In the genomic region with DNA sequence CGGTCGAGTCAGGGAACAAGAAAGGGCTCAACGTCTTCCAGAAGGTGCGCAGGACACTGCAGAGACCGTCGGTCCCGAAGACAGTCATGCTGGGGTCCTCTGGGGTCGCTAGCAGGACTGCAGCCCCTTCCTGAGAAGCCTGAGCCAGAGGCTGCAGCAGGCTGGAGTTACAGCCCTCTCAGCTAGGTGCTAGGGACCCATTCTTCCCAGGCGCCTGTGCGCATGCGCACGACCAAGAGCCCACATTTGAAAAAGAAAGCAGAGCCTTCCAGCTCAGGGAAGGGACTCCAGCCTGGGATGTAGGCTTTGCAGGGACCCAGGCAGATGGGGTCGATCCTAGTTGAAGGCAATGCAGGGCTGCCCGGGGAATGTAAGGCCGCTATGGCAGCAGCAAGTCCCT, we compare ENCODE assay signal across 8 mouse cellular contexts.
A peak's percentile ranks its signal among the peaks of the same experiment; 100 is the strongest.
DNase-seq lines count a peak whose midpoint lies in the region; ATAC-seq and TF ChIP-seq lines count a peak whose summit lies in the region.
"Not testable (repeated sequence)": the region's sequence is repeated elsewhere in the genome, so short reads cannot be mapped to it uniquely, and the experiment has no call there.

No protein-coding gene starts in this region.

- H3K4me2 ChIP-seq in embryonic facial prominence, embryonic 11.5 days (ENCODE audit: low read depth, low read length); kidney, postnatal 0 days (ENCODE audit: low read length); limb, embryonic 14.5 days (replicated peaks; ENCODE audit: low read depth, low read length, severe bottlenecking); stomach, postnatal 0 days (replicated peaks; ENCODE audit: low read depth): not testable (repeated sequence)

- H3K9ac ChIP-seq in embryonic facial prominence, embryonic 11.5 days (replicated peaks; ENCODE audit: low read length); kidney, postnatal 0 days (ENCODE audit: low read depth, low read length); limb, embryonic 14.5 days (ENCODE audit: low read depth, low read length, severe bottlenecking); stomach, postnatal 0 days (ENCODE audit: low read length): not testable (repeated sequence)

- not testable (repeated sequence) for H3K9me3 ChIP-seq in embryonic facial prominence, embryonic 11.5 days (replicated peaks; ENCODE audit: control insufficient read depth, low read length); heart, embryonic 10.5 days; kidney, postnatal 0 days (replicated peaks; ENCODE audit: low read length); limb, embryonic 14.5 days (ENCODE audit: control insufficient read depth, low read length); midbrain, embryonic 10.5 days (replicated peaks); stomach, postnatal 0 days (ENCODE audit: control insufficient read depth, low read length)

- not testable (repeated sequence) for TF ChIP-seq POLR2A in limb, embryonic 14.5 days (IDR thresholded peaks at IDR 0.05; ENCODE audit: borderline replicate concordance, extremely low read depth, insufficient read depth, insufficient read length)

- not testable (repeated sequence) for H3K4me1 ChIP-seq in embryonic facial prominence, embryonic 11.5 days (ENCODE audit: control insufficient read depth, insufficient read depth, low read length); heart, embryonic 10.5 days; kidney, postnatal 0 days (replicated peaks; ENCODE audit: insufficient read depth, low read length); limb, embryonic 14.5 days (ENCODE audit: control insufficient read depth, insufficient read depth, low read length); midbrain, embryonic 10.5 days; stomach, postnatal 0 days (replicated peaks; ENCODE audit: control insufficient read depth, insufficient read depth)

- WGBS in embryonic facial prominence, embryonic 11.5 days, result 0% methylated on average over 5 of the region's 15 CpGs
- 12% methylated on average over 5 of the region's 15 CpGs for WGBS in heart, embryonic 10.5 days
- WGBS in kidney, postnatal 0 days, result no CpG with 5 or more reads among the region's 15 CpGs
- WGBS in limb, embryonic 14.5 days, result 0% methylated on average over 3 of the region's 15 CpGs
- WGBS in midbrain, embryonic 10.5 days, result 16% methylated on average over 8 of the region's 15 CpGs
- WGBS in stomach, postnatal 0 days, result 24% methylated on average over 4 of the region's 15 CpGs

- not testable (repeated sequence) for ATAC-seq in embryonic facial prominence, embryonic 11.5 days (replicated peaks; ENCODE audit: insufficient number of reproducible peaks, low FRiP score, low TSS enrichment, low read depth); kidney, postnatal 0 days (replicated peaks; ENCODE audit: low FRiP score, low read depth); limb, embryonic 14.5 days (ENCODE audit: low FRiP score, low read depth); stomach, postnatal 0 days (ENCODE audit: low FRiP score, low TSS enrichment)

- not testable (repeated sequence) for TF ChIP-seq CTCF in kidney, postnatal 0 days (IDR thresholded peaks at IDR 0.05; ENCODE audit: low read depth); stomach, postnatal 0 days (IDR thresholded peaks at IDR 0.05; ENCODE audit: low read depth)

- peak; percentile 8 for DNase-seq in CD4-positive, CD25-positive, alpha-beta regulatory T cell, adult 2 months (ENCODE audit: low read depth, low spot score)
- peak; percentile 25 to 33 for DNase-seq in adrenal gland, postnatal 36 days
- DNase-seq in embryonic facial prominence, embryonic 11.5 days (ENCODE audit: low spot score), result peak; percentile 66
- peak; percentile 72 for DNase-seq in heart, embryonic 10.5 days (ENCODE audit: low spot score)
- peak; percentile 11 for DNase-seq in kidney, postnatal 0 days (ENCODE audit: low spot score)
- DNase-seq in limb, embryonic 14.5 days (ENCODE audit: low spot score), result peak; percentile 63
- peak; percentile 66 for DNase-seq in midbrain, embryonic 10.5 days (ENCODE audit: low spot score)
- DNase-seq in stomach, postnatal 0 days (ENCODE audit: low spot score), result peak; percentile 25

- not testable (repeated sequence) for H3K4me3 ChIP-seq in embryonic facial prominence, embryonic 11.5 days (ENCODE audit: low read depth, low read length); heart, embryonic 10.5 days; kidney, postnatal 0 days (replicated peaks; ENCODE audit: low read depth, low read length); limb, embryonic 14.5 days (replicated peaks; ENCODE audit: low read length); midbrain, embryonic 10.5 days; stomach, postnatal 0 days (ENCODE audit: low read depth, low read length)

- TF ChIP-seq EP300 in stomach, postnatal 0 days (optimal IDR thresholded peaks at IDR 0.05), result not testable (repeated sequence)

- H3K27me3 ChIP-seq in embryonic facial prominence, embryonic 11.5 days (ENCODE audit: control insufficient read depth, insufficient read depth, low read length); heart, embryonic 10.5 days (ENCODE audit: insufficient read depth, poor library complexity, severe bottlenecking); kidney, postnatal 0 days (ENCODE audit: insufficient read depth, low read length); limb, embryonic 14.5 days (ENCODE audit: control insufficient read depth, insufficient read depth, low read length); midbrain, embryonic 10.5 days (ENCODE audit: low read depth, poor library complexity, severe bottlenecking); stomach, postnatal 0 days (ENCODE audit: control insufficient read depth, insufficient read depth, low read length): not testable (repeated sequence)

- H3K27ac ChIP-seq in embryonic facial prominence, embryonic 11.5 days (replicated peaks; ENCODE audit: low read depth, low read length); heart, embryonic 10.5 days; kidney, postnatal 0 days; limb, embryonic 14.5 days (replicated peaks; ENCODE audit: low read depth, low read length); midbrain, embryonic 10.5 days (replicated peaks); stomach, postnatal 0 days (replicated peaks): not testable (repeated sequence)

- not testable (repeated sequence) for H3K36me3 ChIP-seq in embryonic facial prominence, embryonic 11.5 days (replicated peaks; ENCODE audit: control insufficient read depth, insufficient read depth, low read depth, low read length); heart, embryonic 10.5 days; kidney, postnatal 0 days (ENCODE audit: insufficient read depth, low read length); limb, embryonic 14.5 days (ENCODE audit: control insufficient read depth, insufficient read depth, low read length); midbrain, embryonic 10.5 days; stomach, postnatal 0 days (ENCODE audit: control insufficient read depth, insufficient read depth, low read length)

Comparison
In these comparisons a context has a peak if more than half of its experiments do, and no peak if none do; other contexts are left out.
1. DNase-seq: peak in every context shown above with its lines; median percentile 72 in heart, embryonic 10.5 days; 66 in embryonic facial prominence, embryonic 11.5 days; 66 in midbrain, embryonic 10.5 days; 63 in limb, embryonic 14.5 days; 29 in adrenal gland, postnatal 36 days; 25 in stomach, postnatal 0 days; 11 in kidney, postnatal 0 days; 8 in CD4-positive, CD25-positive, alpha-beta regulatory T cell, adult 2 months.